Mouse (Mus musculus): ENCODE data around the gene Sept6.

DNA sequence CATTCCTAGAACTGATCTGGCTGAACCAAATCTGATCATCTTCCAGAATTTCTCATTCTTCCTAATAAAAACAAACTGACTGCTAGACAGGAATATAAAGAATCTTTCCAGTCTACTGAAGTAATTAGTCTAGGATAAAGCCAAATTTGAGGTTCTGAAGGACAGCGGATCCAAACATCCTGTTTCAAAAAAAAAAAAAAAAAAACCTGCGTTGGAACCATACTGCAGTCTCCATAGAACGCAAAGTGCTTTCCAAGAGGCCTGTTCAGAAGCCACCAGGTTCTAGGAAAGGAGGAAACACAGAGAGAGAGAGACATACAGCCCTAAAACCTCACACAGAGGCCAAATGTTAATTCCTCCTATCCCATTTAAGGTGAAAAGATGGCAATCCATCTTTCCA, 89.9 kb downstream of the Sept6 start:
- TF ChIP-seq CTCF (IDR thresholded peaks at IDR 0.05), result no peak
- TF ChIP-seq EP300 (IDR thresholded peaks at IDR 0.05), result no peak
